Mouse (Mus musculus) left cerebral cortex, postnatal 10 days (tissue): ENCODE measurements at regions not wholly inside any gene's neighbourhood (a gene's known extent, or its start where the extent isn't known, plus 50 kb on each side); places are given as distances from the start of the nearest gene placed in this dataset.

Experiments used
- DNase-seq, 2 experiments: peaks; one replicate each; pipeline ENCODE4 v3.0.0; 2021 to 2022; ENCODE audit warnings: low spot score in 2 of 2, mixed read lengths in 1 of 2; ENCODE audit errors: extremely low spot score in 1 of 2
- intact Hi-C: fragments of 180-260 bp; cut with DNase I; formaldehyde crosslinking; loops from one replicate; pipeline ENCODE4 v1.15.1; 2025

GRCm38 (mm10) chr8:24310893-24311292 lies 414.8 kb downstream of the Adam3 start:
- DNase-seq, result no peak
- intact Hi-C loops, result no loop called here

GRCm38 (mm10) chr8:24294565-24294964 lies 431.1 kb downstream of the Adam3 start:
- no peak for DNase-seq
- intact Hi-C loops, result no loop called here

GRCm38 (mm10) chr8:24287861-24288260 lies 437.8 kb downstream of the Adam3 start:
- intact Hi-C loops, result no loop called here
- DNase-seq, result no peak

- intact Hi-C loops, result no loop called here
- DNase-seq, result no peak
Measured at GRCm38 (mm10) chr8:24284966-24285365, 440.7 kb downstream of the Adam3 start.

DNA sequence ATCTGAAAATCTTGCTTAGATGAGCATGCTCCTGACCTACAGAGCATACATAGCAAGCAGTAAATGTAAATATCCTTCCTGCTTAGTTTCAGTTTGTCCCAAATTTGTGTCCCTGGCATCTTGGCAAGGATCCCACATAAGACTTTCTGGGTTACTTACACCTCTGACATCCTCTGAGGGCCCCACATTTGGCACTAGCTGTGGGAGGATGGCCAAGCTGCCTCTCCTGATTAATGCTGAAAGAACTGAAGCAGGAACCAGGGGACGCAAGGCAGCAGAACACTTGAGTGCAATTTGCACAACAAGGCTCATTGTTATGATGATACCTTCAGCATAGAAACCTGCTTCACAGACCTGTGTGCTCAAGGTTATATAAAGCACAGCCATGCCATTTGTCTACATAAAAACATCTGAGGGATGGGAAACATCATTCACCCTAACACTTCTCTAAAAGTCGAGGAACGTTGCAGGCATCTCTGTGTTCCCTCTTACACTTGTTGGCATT lies 441.7 kb downstream of the Adam3 start:
- no peak for DNase-seq
- intact Hi-C loops, result no loop called here

DNA sequence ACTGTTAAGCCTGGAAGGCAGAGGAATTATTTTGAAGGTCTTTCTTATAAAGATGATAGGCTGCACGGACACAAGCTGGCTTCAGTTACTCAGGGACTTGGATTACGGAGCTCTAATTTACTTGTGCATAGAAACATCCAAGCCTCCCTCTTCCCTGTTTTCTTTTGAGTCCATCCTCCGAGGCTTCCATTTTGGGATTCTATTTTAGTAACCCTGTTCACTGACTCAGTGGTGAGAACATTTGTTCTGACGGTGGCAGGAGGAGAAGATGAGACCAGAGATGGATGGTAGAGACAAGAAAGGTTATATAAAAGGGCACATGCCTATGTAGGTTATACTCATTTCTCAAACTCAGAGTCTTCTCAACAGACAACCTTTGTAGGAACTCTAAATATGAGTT lies 445.4 kb downstream of the Adam3 start:
- intact Hi-C loops, result no loop called here
- DNase-seq, result no peak

GRCm38 (mm10) chr8:24278391-24278790 lies 447.3 kb downstream of the Adam3 start:
- intact Hi-C loops, result no loop called here
- no peak for DNase-seq

DNA sequence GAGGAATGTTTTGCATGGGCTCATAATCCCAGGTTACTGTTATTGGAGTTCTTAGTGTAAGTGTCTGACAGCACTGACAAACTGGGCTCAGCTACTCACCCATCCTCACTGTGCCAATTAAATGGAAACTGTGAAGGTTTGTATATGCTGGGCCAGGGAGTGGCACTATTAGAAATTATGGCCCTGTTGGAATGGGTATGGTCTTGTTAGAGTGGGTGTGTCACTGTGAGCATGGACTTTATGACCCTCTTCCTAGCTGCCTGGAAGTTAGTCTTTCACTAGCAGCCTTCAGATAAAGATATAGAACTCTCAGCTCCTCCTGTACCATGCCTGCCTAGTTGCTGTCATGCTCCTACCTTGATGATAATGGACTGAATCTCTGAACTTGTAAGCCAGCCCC lies 464.3 kb downstream of the Adam3 start:
- DNase-seq, result no peak
- intact Hi-C loops, result no loop called here

GRCm38 (mm10) chr8:24258622-24259021 lies 467.0 kb downstream of the Adam3 start:
- intact Hi-C loops, result no loop called here
- peak in 1 of 2 experiments; percentile 13 for DNase-seq

- intact Hi-C loops, result no loop called here
- DNase-seq, result no peak
Measured at GRCm38 (mm10) chr8:24242211-24242610, 483.4 kb downstream of the Adam3 start.

GRCm38 (mm10) chr8:24240211-24240983 lies 485.3 kb downstream of the Adam3 start:
- intact Hi-C loops, result no loop called here
- no peak for DNase-seq

- intact Hi-C loops, result no loop called here
- DNase-seq, result no peak
Measured at GRCm38 (mm10) chr8:24234981-24235380, 490.7 kb downstream of the Adam3 start.

GRCm38 (mm10) chr8:24228148-24228547 lies 497.5 kb downstream of the Adam3 start:
- peak; percentile 43 to 65 for DNase-seq
- intact Hi-C loops, result no loop called here

GRCm38 (mm10) chr8:24227331-24228072 lies 498.1 kb downstream of the Adam3 start:
- intact Hi-C loops, result no loop called here
- no peak for DNase-seq

DNA sequence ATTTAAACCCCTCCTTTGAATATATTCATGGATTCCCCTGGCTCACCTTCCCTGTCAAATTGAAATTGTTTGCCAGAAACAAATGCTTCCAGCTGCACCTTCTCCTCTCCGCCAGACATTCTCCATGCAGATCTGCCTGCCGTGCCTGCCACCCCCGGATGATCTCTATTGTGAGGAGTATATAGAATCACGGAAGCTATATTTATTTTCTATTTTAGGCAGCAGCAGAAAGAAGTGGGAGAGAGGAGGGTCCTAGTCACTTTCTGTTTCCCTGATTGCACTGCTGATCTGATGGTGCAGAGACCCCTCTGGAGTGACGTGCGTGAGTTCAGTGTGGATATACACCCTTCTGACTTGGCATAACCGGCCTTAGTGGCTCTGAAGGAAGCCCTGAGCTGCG lies 505.4 kb downstream of the Adam3 start:
- intact Hi-C loops, result no loop called here
- DNase-seq, result peak; percentile 36 to 49

DNA sequence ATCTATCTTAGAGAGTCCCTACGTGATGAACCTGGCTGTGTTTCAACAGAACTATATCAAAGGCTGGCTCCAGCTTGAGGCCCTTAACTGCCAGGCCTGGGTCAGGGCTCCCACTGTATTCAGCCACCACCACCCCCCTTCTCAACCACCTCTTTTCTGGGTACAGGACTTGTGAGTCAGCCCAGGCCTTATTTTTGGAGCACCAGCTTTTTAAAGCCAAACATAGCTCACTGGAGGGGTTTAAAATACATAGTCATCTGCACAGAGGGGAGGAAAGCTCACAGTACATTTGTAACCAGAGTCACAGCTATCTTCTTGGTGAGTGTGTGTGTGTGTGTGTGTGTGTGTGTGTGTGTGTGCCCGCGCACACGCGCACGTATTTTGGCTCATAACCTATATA lies 509.0 kb downstream of the Adam3 start:
- peak in 1 of 2 experiments; percentile 16 for DNase-seq
- intact Hi-C loops, result no loop called here

DNA sequence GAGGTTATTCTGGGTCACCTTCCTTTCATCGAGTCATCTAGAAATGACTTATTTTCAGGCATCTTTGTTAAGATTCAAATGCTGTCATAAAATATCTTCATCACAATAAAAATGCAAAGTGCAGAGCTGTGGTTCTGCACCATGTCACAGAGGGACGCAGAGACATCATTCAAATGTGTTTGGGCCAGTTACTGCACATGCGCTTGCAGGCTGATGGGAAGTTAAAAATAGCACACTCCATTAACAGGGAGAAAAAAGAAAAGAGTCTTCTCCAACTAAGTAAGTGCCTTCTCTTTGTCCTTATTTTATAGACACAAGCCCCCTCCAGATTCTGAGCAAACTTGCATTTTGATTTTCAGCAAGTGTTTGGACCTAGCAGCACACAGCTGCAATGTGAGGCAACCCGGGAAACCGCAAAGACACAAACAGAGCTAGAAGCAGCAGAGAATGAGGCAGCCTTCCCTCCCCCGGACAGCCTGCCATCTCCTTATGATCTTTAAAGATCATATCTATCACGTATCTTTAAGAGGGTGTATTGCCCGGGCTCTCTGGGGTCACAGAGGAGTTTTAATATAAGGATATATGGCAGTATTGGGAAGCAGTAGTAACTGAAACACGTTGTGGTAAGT lies 510.0 kb downstream of the Adam3 start:
- no peak for DNase-seq
- intact Hi-C loops, result no loop called here

GRCm38 (mm10) chr8:24214315-24214714 lies 511.3 kb downstream of the Adam3 start:
- DNase-seq, result peak in 1 of 2 experiments; percentile 16
- intact Hi-C loops, result no loop called here

GRCm38 (mm10) chr8:24212216-24213200 lies 513.1 kb downstream of the Adam3 start:
- DNase-seq, result no peak
- intact Hi-C loops, result no loop called here
